Mouse (Mus musculus) limb, embryonic 10.5 days (tissue): ENCODE measurements around the gene Rbm33. TPM values are rescaled to one million over a fixed set of nuclear protein-coding genes. Genes with fewer than 3 reads are reported as not detected.
A peak's percentile ranks its signal among the peaks of the same experiment; 100 is the strongest.

Experiments
- DNase-seq: peaks from one replicate; pipeline ENCODE4 v3.0.0-alpha.2; 2017; ENCODE audit warnings: low spot score
- H3K27ac ChIP-seq: fragments of 300-500 bp; sonication (generic); 2 replicates; pipeline ENCODE4 v1.5.1; 2016; ENCODE audit warnings: mild to moderate bottlenecking
- H3K27me3 ChIP-seq: fragments of 300-500 bp; sonication (generic); 2 replicates; pipeline ENCODE4 v1.6.1; 2016; ENCODE audit warnings: low read depth, mild to moderate bottlenecking; ENCODE audit not compliant: poor library complexity, severe bottlenecking
- H3K36me3 ChIP-seq: fragments of 300-500 bp; sonication (generic); 2 replicates; pipeline ENCODE4 v1.6.1; 2016; ENCODE audit warnings: mild to moderate bottlenecking, moderate library complexity
- H3K4me1 ChIP-seq: fragments of 300-500 bp; sonication (generic); 2 replicates; pipeline ENCODE4 v1.6.1; 2016
- H3K4me3 ChIP-seq: fragments of 300-500 bp; sonication (generic); 2 replicates; pipeline ENCODE4 v1.5.1; 2016; ENCODE audit warnings: mild to moderate bottlenecking, moderate library complexity
- H3K9me3 ChIP-seq: fragments of 300-500 bp; sonication (generic); replicated peaks from 2 replicates; pipeline ENCODE4 v1.6.1; 2016; ENCODE audit warnings: mild to moderate bottlenecking
- WGBS: fragments of 180-500 bp; shearing (Covaris S2); methylation state at CpG from one replicate; pipeline ENCODE4 v1.1.7; 2016; 5-methylcytosine and 5-hydroxymethylcytosine counted together
- polyA plus RNA-seq: library from polyadenylated mRNA; unstranded; fragments of >200 nt; fragmentation: Nextera tagmentation; extraction: Ambion mirVana; gene quantifications from 2 replicates; pipeline ENCODE4 v1.2.1, GENCODE M21; 2016

Gene Rbm33
- polyA plus RNA-seq, 1 experiment from 2014 or later = 16.1 TPM

DNA sequence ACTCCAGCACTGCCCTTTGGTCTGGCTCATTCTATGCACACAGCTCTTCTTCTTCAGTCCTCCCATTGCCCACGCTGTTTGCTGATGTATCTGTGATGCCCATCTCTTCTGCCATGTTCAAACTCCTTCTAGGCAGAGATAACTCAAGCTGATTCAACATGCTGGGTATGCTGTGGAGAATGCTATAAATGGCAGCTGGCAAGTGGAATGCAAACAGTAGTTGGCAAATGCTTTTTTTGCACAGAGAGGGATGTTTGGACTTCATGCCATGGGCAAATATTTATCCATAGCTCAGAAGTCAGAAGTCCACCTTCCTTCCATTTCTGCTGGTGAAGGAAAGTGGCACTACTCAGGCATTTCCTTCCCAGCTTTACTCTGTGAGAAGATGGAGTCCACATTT is 14.2 kb upstream of the Rbm33 start:
- WGBS = 87% methylated on average over 1 of the region's 1 CpGs
- Histone ChIP-seq H3K27ac (no peak overlapping the region), H3K4me3 (no peak overlapping the region), H3K27me3 (no peaks in the 10 kb centered on the region), H3K36me3 (no peaks in the 10 kb centered on the region), H3K9me3 (no peaks in the 10 kb centered on the region), H3K4me1 (no peaks in the 10 kb centered on the region)
- no peak for DNase-seq

DNA sequence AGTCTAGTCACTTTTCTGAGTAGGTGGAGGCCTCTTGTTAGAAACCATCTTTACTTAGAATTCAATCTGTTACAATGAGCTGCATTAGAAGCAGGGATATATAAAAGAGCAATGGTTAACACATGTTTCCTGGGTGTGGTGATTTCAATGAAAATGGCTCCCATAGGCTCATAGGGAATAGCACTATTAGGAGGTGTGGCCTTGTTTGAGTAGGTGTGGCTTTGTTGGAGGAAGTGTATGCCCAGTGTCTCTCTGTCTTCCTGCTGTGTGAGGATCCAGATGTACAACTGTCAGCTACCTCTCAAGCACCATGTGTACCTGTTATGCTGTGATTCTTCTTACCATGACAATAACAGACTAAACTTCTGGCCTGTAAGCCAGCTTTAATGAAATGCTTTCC is 12.4 kb upstream of the Rbm33 start:
- Histone ChIP-seq H3K27ac (no peak overlapping the region), H3K9me3 (no peaks in the 10 kb centered on the region), H3K27me3 (no peaks in the 10 kb centered on the region), H3K4me3 (no peak overlapping the region), H3K36me3 (no peaks in the 10 kb centered on the region), H3K4me1 (no peaks in the 10 kb centered on the region)
- DNase-seq = no peak

DNA sequence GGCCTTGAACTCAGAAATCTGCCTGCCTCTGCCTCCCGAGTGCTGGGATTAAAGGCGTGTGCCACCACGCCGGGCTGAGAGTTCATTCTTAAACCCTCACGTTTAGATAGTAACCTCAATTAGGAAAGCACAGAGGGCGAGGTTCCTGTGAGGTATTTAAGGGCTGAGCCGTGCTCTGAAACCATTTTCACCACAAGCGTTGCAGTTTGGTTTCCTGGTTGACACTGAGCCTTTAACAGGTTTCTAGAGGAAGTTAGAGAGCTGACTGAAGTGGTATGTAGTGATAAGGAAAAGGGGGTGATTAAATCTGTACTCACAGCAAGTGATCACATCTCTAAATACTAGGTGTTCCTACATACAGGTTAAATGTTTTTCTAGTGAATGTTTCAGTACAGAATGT is 1.4 kb upstream of the Rbm33 start:
- 84% methylated on average over 8 of the region's 8 CpGs for WGBS
- H3K9me3 ChIP-seq = no peaks in the 10 kb centered on the region

DNA sequence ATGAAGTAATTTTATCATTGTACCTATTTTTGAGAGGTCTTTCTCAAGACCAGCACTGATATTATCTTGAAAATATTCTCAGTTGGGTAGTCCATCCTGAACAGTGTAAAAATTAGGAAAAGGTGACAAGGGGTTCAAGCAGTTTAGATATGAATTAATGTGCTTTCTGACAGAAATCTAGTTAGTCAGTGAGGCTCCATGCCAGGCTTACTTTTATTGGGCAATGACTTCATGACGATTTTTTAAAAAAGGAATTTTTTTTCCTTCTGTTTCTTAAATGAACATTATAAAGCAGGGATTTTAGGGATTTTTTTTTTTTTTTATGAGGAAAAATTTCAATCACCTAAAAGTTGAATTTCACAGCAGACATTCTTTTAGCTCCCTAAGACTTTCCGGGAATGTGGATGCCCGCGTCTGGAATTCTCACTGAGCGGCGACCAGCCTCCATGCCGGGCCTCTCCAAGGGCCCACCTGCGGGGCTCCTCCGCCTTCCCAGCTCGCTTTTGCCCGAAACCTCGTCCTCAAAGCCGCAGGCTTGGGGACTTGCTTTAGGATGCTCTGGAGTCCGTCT is 685 bp upstream of the Rbm33 start:
- Histone ChIP-seq H3K27me3 (no peaks in the 10 kb centered on the region), H3K36me3 (peaks cover 2% of the 10 kb centered on the region; the same call in 1 of the 2 replicates), H3K9me3 (no peaks in the 10 kb centered on the region), H3K4me1 (peaks cover 15% of the 10 kb centered on the region), H3K27ac (peak overlapping the region; percentile 99), H3K4me3 (peak overlapping the region; percentile 97)
- no peak for DNase-seq
- 2% methylated on average over 14 of the region's 14 CpGs for WGBS

More for the DNA sequence above, 1.4 kb upstream of the Rbm33 start:
- H3K36me3 ChIP-seq = peaks cover 2% of the 10 kb centered on the region; the same call in 1 of the 2 replicates
- no peak overlapping the region for H3K27ac ChIP-seq
- no peak for DNase-seq
- no peaks in the 10 kb centered on the region for H3K27me3 ChIP-seq
- no peak overlapping the region for H3K4me3 ChIP-seq
- H3K4me1 ChIP-seq = peaks cover 15% of the 10 kb centered on the region

DNA sequence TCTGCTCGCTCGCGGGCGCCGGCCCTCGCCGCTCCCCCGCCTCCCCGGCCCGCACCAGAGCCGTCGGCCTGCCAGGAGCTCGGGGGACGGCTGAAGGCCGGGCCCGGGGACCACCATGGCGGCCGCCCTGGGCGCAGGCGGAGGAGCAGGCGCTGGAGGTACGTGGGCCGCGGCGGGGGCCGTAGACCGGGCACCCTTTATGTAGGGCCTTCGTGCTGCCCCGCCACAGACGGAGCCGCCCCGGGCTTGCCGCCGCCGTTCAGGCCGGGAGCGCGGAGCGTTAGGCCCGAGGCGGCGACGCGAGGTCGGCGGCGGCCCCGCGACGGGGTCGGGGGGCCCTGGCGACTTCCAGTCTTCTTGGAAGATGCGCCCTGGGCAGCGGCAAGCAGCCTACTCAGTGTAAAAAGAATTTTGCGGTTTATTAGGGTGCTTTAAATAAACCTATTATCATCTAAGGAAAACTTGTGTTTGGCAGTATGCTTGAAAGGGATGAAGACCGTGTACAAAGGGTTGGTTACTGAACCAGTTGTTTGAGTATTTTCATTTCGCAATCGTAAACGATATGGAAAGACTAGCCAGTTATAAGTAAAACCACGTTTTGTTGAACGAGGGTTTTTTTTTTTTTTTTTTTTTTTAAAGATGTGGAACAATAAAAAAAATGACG is 464 bp downstream of the Rbm33 start:
- H3K9me3 ChIP-seq = no peaks in the 10 kb centered on the region
- peak overlapping the region; percentile 99 for H3K27ac ChIP-seq
- DNase-seq = no peak
- under 1% methylated on average over 60 of the region's 62 CpGs for WGBS
- peaks cover 2% of the 10 kb centered on the region; the same call in 1 of the 2 replicates for H3K36me3 ChIP-seq
- H3K27me3 ChIP-seq = no peaks in the 10 kb centered on the region
- peaks cover 15% of the 10 kb centered on the region for H3K4me1 ChIP-seq
- H3K4me3 ChIP-seq = peak overlapping the region; percentile 97

DNA sequence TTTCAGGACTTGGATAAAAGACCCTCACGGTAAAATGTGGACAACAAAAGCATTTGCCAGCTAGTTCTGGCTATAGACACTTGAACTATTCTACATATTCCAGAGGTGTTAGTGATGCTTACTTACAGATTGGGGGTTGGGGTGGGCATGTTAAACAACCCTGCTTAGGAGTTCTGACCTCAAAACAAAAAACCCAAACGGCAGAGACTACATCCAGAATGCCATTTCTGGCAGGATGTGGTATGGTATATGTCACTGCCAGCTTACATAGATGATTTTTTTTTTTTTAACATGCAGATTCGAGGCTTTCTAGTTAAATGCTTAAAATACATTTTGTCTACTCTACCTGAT is 971 bp downstream of the Rbm33 start:
- H3K27ac ChIP-seq = peak overlapping the region; percentile 99

DNA sequence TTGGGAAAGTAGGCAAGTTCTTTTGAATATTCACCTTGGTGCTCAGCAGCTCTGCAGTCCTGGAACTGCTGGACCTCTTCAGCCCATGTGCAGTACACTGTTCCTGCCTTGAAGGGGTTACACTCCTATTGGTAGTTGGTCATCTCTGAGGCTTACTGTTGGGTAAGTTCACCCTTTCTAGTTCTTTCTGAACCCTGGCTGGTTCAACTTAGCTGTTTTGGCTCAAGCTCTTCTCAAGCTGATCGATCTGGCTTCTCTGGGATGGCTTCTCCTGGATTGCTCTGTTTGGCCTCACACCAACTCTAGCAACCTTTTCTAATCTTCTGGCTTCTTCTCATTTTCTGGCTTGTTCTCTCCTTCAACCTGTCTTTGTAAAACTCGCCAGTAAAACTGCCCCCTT is 1.8 kb downstream of the Rbm33 start:
- H3K36me3 ChIP-seq = peaks cover 4% of the 10 kb centered on the region; the same call in 1 of the 2 replicates
- 88% methylated on average over 2 of the region's 2 CpGs for WGBS
- H3K27ac ChIP-seq = 0 out of 2 replicates have a peak overlapping the region, but pooled peaks have one; percentile 25
- H3K4me3 ChIP-seq = peak overlapping the region; percentile 97
- H3K9me3 ChIP-seq = no peaks in the 10 kb centered on the region
- DNase-seq = no peak
- H3K27me3 ChIP-seq = no peaks in the 10 kb centered on the region
- H3K4me1 ChIP-seq = peaks cover 15% of the 10 kb centered on the region

More for the DNA sequence above, 971 bp downstream of the Rbm33 start:
- Histone ChIP-seq H3K4me3 (peak overlapping the region; percentile 97), H3K9me3 (no peaks in the 10 kb centered on the region), H3K4me1 (peaks cover 15% of the 10 kb centered on the region), H3K27me3 (no peaks in the 10 kb centered on the region), H3K36me3 (peaks cover 4% of the 10 kb centered on the region; the same call in 1 of the 2 replicates)
- WGBS = 8% methylated on average over 3 of the region's 3 CpGs
- DNase-seq = peak; percentile 31

DNA sequence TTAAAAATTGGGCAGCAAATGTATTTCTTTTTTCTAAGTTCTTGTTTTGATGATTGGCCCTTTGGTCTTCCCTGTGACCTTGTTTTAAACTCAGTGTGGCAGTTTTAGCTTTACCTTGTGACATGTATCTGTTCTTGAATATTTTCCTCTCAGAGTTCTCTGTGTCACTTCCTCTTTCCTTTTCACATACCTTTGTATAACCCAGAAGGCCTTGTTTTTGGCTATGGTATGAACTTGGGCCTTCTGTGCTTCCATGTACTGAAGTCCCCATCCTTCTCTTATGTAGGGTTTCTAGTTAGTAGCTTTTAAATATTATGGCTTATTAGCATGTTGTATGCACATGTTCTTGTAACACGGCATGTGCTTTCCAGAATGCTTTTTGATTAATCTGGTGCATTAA is 4.8 kb downstream of the Rbm33 start:
- Histone ChIP-seq H3K4me3 (no peak overlapping the region), H3K4me1 (peaks cover 15% of the 10 kb centered on the region), H3K27ac (no peak overlapping the region), H3K36me3 (peaks cover 4% of the 10 kb centered on the region; the same call in 1 of the 2 replicates), H3K27me3 (no peaks in the 10 kb centered on the region), H3K9me3 (no peaks in the 10 kb centered on the region)
- 98% methylated on average over 1 of the region's 1 CpGs for WGBS
- DNase-seq = no peak

DNA sequence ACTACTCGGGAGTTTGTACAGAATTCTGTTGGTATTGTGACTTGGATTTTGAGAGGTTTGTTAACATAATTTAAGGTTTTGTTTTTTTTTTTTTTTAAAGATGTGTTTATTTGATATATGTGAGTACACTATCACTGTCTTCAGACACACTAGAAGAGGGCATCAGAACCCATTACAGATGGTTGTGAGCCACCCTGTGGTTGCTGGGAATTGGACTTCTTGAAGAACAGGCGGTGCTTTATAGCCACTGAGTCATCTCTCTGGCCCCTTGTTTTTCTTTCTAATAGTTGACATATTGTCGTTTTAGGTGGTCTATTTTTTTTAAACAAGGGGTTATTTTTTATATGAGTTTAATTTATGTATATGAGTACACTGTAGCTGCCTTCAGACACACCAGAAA is 5.3 kb downstream of the Rbm33 start:
- no peak overlapping the region for H3K4me3 ChIP-seq
- WGBS = 91% methylated on average over 3 of the region's 3 CpGs
- no peaks in the 10 kb centered on the region for H3K9me3 ChIP-seq
- DNase-seq = no peak
- H3K36me3 ChIP-seq = peaks cover 4% of the 10 kb centered on the region; the same call in 1 of the 2 replicates
- no peaks in the 10 kb centered on the region for H3K27me3 ChIP-seq
- H3K27ac ChIP-seq = no peak overlapping the region
- peaks cover 15% of the 10 kb centered on the region for H3K4me1 ChIP-seq

DNA sequence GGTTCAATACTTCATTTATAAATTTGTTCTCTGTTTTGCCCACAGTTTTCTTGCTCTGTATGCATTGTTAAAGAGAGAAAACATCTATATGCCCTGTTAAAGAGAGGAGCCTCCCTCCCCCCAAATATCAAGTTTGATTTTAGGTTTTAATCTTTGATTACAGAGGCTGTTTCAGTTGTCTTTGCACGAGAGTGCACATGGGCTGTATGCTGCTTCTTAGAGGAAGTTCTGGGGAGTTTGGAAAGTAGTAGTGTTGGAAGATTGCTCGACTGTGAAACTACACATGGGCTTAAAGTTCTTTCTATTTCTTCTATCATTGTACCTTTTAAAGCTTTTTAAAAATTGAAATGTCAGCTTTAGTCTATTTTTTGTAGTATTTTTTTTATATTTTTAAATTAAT is 6.9 kb downstream of the Rbm33 start:
- Histone ChIP-seq H3K27ac (no peak overlapping the region), H3K27me3 (no peaks in the 10 kb centered on the region), H3K36me3 (peaks cover 4% of the 10 kb centered on the region; the same call in 1 of the 2 replicates), H3K4me1 (peaks cover 9% of the 10 kb centered on the region), H3K9me3 (no peaks in the 10 kb centered on the region), H3K4me3 (no peak overlapping the region)
- no peak for DNase-seq
- 93% methylated on average over 2 of the region's 2 CpGs for WGBS

DNA sequence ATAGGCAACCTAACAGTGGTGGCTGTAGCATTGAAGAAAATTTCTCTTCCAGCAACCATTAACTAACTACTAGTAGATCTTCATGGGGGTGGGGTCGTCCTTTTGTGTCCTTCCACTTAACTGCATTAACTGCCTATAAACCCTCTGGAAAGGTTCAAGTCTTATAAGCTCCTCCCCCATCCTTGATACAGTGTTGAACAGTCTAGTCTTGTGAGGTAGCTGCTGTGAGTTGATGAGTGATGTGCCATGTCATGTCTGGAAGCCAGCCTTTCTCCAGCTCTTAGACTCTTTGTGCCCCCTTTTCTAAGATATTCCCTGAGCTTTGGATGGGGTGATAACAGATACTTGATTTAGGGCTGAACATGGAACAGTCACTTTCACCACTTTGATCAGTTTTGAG is 7.5 kb downstream of the Rbm33 start:
- Histone ChIP-seq H3K27me3 (no peaks in the 10 kb centered on the region), H3K9me3 (no peaks in the 10 kb centered on the region), H3K4me1 (peaks cover 3% of the 10 kb centered on the region; the same call in 1 of the 2 replicates), H3K4me3 (no peak overlapping the region), H3K27ac (no peak overlapping the region), H3K36me3 (peaks cover 4% of the 10 kb centered on the region)
- WGBS = 91% methylated on average over 1 of the region's 1 CpGs
- no peak for DNase-seq

DNA sequence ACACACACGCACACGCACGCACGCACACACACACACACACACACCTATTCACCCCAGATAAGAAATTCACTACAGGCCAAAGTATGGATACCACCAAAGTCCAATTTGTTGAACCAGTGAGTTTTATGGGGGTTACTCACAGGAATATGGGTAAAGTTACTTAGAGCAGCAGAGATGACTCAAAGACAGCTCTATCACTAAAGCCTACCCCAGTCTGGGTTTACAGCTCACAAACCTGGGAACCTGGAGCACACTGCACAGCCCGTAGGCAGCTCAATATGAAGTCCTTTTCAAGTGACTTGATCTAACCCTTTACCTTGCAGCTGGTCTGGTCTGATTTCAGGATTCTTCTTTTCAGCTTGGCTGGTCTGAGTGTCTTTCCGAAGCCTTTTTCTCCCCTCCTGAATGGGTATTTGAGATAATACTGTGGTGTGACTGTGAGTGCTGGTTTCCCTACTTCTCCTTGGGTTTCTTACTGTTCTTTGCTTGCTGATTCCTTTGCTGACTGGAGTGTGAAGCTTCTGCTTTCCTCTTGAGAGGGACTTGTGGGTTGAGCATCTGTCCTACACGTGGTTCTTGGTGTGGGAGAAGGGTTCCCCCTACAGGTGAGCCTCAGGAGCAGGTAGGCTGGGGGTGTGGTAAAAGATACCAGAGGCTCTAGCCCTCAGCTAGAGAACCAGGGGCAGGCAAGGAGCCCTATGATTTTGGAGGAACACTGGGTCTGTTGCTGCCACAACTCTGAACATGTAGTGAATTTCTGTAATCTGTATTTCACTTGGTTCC is 12.3 kb downstream of the Rbm33 start:
- Histone ChIP-seq H3K9me3 (no peaks in the 10 kb centered on the region), H3K4me1 (no peaks in the 10 kb centered on the region), H3K4me3 (no peak overlapping the region), H3K36me3 (peaks cover 34% of the 10 kb centered on the region), H3K27ac (no peak overlapping the region), H3K27me3 (no peaks in the 10 kb centered on the region)
- 79% methylated on average over 7 of the region's 7 CpGs for WGBS
- DNase-seq = no peak

DNA sequence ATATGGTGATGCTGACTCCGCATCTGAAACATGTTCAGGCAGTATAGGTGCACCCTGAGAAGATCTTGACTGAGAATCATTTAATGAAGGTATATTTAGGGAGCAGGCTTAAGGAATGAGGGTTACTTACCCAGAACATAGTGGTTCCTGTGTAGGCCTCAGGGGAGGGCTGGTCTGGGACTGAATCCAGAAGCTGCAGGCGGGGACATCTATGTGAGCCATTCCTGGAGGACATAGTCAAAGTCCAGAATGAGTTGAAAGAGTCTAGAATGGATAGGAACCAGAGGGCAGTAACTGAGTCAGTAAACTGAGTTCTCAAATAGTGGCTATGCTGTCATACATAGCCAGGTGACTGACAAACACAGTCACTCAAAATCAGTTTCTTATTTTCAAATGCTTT is 16.8 kb downstream of the Rbm33 start:
- 91% methylated on average over 2 of the region's 2 CpGs for WGBS
- no peaks in the 10 kb centered on the region for H3K27me3 ChIP-seq
- no peak for DNase-seq
- H3K36me3 ChIP-seq = peaks cover 76% of the 10 kb centered on the region
- no peak overlapping the region for H3K4me3 ChIP-seq
- H3K4me1 ChIP-seq = no peaks in the 10 kb centered on the region
- no peaks in the 10 kb centered on the region for H3K9me3 ChIP-seq
- no peak overlapping the region for H3K27ac ChIP-seq
